Mouse (Mus musculus) lung, adult 2 months (tissue): ENCODE results near the gene Litaf. TPM values are rescaled to one million over a fixed set of nuclear protein-coding genes. Genes with fewer than 3 reads are reported as not detected.

ENCODE experiments used
- DNase-seq: peaks from one replicate; pipeline ENCODE4 v3.0.0; 2022
- H3K4me1 ChIP-seq: fragments of 200-500 bp; 2 replicates; pipeline ENCODE4 v1.6.1; 2011; ENCODE audit warnings: low read length; ENCODE audit not compliant: control insufficient read depth, insufficient read depth
- H3K4me3 ChIP-seq: fragments of 200-500 bp; replicated peaks from 2 replicates; pipeline ENCODE3; 2011; ENCODE audit warnings: low read depth, mild to moderate bottlenecking, control low read depth, low read length; ENCODE audit errors: extremely low read depth
- CTCF ChIP-seq: fragments of 200-500 bp; IDR thresholded peaks from 2 replicates; pipeline ENCODE4 v1.5.1; 2011; ENCODE audit warnings: mild to moderate bottlenecking, low read length, control low read depth; ENCODE audit not compliant: insufficient read depth
- POLR2A ChIP-seq: fragments of 200-500 bp; IDR thresholded peaks from 2 replicates; pipeline ENCODE4 v1.6.1; 2011; ENCODE audit warnings: low read depth, mild to moderate bottlenecking, control low read depth, low read length, borderline replicate concordance; ENCODE audit errors: extremely low read depth
- WGBS: fragments of 180-500 bp; shearing (Covaris S2); methylation state at CpG from one replicate; pipeline ENCODE4 v1.1.7; 2018; 5-methylcytosine and 5-hydroxymethylcytosine counted together
- polyA plus RNA-seq: library from polyadenylated mRNA; depleted of rRNA; stranded (reverse); fragments of >200 nt; gene quantifications from 2 replicates; pipeline ENCODE4 v1.2.3, GENCODE M21; 2012

Gene Litaf
- polyA plus RNA-seq, 1 experiment = 215 TPM

- H3K4me1 ChIP-seq = 0 out of 2 replicates have a peak, but pooled peaks cover 9% of the 10 kb centered on the region
- H3K4me3 ChIP-seq = no peak overlapping the region
- DNase-seq = no peak
- 74% methylated on average over 7 of the region's 7 CpGs for WGBS
- TF ChIP-seq POLR2A (no peak), CTCF (no peak)
Measured at GRCm38 (mm10) chr16:11001703-11002659, 64.0 kb downstream of the Litaf start.

DNA sequence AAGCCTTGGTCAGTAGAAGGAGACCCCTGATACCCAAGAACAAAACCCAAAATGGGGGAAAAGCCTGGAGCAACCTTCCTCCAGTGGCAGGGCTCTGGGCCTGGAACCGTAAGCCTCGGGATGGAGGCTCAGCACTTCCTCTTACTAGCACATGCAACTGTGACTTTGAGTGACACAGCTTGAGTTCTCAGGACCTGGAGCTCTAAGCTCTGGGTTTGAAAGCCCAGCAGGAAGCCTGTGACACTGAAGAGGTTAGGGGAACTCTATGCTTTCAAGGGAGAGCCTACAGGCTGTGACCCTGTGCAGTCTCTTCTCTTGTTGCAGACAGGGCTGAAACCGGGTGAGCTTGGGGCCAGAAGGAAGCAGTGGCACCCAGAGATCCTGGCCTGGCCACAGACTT, 66.1 kb downstream of the Litaf start:
- Histone ChIP-seq H3K4me1 (0 out of 2 replicates have a peak, but pooled peaks cover 3% of the 10 kb centered on the region), H3K4me3 (no peak overlapping the region)
- no peak for TF ChIP-seq POLR2A
- TF ChIP-seq CTCF = no peak
- no peak for DNase-seq
- 44% methylated on average over 3 of the region's 3 CpGs for WGBS

DNA sequence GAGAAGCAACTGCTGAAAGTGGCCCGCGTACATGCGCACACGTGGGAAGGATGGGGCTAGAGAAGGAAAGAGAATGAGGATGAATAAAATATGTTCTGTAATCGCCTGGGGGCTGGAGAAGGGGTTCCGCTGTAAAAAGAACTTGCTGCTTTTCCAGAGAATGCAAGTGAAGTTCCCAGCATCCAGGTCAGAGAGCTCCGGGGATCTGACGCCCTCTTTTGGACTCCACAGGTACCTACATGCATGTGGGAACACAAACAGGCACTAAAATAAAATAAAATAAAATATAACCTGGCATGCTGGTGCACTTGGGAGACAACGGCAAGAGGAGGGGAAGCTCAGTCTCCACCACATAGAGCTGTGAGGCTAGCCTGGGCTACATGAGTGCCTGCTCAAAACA, 67.7 kb downstream of the Litaf start:
- H3K4me3 ChIP-seq = no peak overlapping the region
- TF ChIP-seq CTCF (no peak), POLR2A (no peak)
- peaks cover 3% of the 10 kb centered on the region; the same call in 1 of the 2 replicates for H3K4me1 ChIP-seq
- 79% methylated on average over 9 of the region's 9 CpGs for WGBS
- no peak for DNase-seq

GRCm38 (mm10) chr16:10996576-10996975, 69.4 kb downstream of the Litaf start:
- no peak for DNase-seq
- 80% methylated on average over 4 of the region's 4 CpGs for WGBS
- no peak overlapping the region for H3K4me3 ChIP-seq
- peaks cover 2% of the 10 kb centered on the region; the same call in 1 of the 2 replicates for H3K4me1 ChIP-seq
- TF ChIP-seq CTCF = no peak
- no peak for TF ChIP-seq POLR2A

- peak; percentile 56; the same call in 1 of the 2 replicates for TF ChIP-seq POLR2A
- no peak for TF ChIP-seq CTCF
- H3K4me3 ChIP-seq = peak overlapping the region; percentile 76
- 9% methylated on average over 34 of the region's 35 CpGs for WGBS
- DNase-seq = peak; percentile 92
- H3K4me1 ChIP-seq = peaks cover 8% of the 10 kb centered on the region
Measured at GRCm38 (mm10) chr16:10993032-10993744, 72.8 kb downstream of the Litaf start.

DNA sequence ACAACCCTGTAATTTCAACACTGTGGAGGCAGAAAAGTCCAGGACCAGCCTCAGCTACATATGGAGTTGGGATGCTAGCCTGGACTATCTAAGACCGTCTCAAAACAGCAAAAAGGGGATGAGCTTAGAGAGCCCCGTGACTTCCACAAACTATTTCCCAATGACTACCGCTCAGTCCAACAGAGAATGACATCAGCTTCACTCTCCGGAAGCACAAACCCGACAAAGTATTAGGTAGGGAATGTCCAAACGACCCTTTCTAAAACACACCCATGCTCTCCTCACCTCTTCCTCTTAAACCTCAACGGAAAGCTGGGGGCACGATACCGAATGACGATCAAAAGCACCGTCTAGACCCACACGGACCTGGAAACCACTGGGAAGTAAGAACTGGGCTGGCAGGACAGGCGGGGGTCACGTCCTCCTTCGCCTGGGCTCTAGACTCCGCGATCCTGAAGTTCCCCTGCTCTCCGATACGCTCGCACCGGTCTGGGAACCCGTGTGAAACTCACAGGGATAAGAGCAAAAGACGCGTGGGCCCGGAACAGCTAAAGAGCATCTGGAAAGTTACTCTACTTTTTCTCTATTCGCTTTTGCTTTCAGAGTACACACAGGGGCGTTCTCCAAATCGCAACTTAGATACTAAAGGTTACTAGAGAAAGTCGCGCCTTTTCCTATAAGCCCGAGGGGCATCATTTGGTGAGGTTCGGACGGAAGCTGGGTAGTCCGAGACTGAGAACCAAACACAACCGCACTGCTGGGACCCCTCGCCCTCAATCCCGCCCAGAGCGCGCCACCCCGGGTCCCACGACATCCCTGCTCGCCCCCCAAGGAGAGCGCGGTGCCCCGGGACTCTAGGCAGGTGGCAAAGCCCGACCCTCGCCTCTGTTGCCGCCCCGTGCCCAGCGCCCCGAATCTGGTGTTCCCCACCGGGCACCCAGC, 73.6 kb downstream of the Litaf start:
- WGBS = under 1% methylated on average over 52 of the region's 52 CpGs
- TF ChIP-seq CTCF = no peak
- TF ChIP-seq POLR2A = 0 out of 2 replicates have a peak, but pooled peaks have one; percentile 23
- Histone ChIP-seq H3K4me1 (peaks cover 14% of the 10 kb centered on the region), H3K4me3 (peak overlapping the region; percentile 76)
- peak; percentile 69 for DNase-seq

DNA sequence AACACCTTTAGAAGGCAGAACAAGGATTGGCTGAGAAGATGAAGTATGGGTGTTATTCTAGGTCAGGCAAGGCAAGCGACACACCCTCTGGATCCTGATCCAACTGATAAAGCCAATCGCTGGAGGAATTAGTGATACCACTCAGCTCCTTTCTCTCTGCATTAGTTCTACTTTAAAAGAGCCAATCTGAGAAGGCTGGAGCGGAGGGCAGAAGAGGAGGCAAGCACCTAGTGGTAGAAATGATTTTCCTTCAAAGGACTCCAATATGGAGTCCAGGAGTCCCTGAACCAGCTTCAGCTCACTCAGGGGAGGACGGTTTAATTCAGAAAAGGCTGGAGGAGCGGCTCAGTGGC, 74.2 kb downstream of the Litaf start:
- no peak for DNase-seq
- peaks cover 15% of the 10 kb centered on the region for H3K4me1 ChIP-seq
- TF ChIP-seq POLR2A = no peak
- TF ChIP-seq CTCF = no peak
- 15% methylated on average over 5 of the region's 5 CpGs for WGBS
- peak overlapping the region; percentile 76 for H3K4me3 ChIP-seq

- Histone ChIP-seq H3K4me3 (no peak overlapping the region), H3K4me1 (peaks cover 15% of the 10 kb centered on the region)
- no peak for TF ChIP-seq POLR2A
- no peak for TF ChIP-seq CTCF
- 39% methylated on average over 4 of the region's 4 CpGs for WGBS
- DNase-seq = no peak
Measured at GRCm38 (mm10) chr16:10990763-10991162, 75.2 kb downstream of the Litaf start.
